Mouse (Mus musculus) forelimb bud, embryonic 11.5 days (tissue): Measurements from ENCODE around the gene Magohb.

Experiments
- DNase-seq: peaks from one replicate; pipeline ENCODE4 v3.0.0-alpha.2; 2012; ENCODE audit warnings: low read depth, low spot score

Magohb gene

GRCm38 (mm10) chr6:131262778-131263177 lies 30.3 kb downstream of the Magohb start:
- no peak for DNase-seq

- no peak for DNase-seq
Observed at GRCm38 (mm10) chr6:131262009-131262408, 31.0 kb downstream of the Magohb start.

- no peak for DNase-seq
Observed at GRCm38 (mm10) chr6:131247206-131247605, 45.8 kb downstream of the Magohb start, which contains the start of gene Klra2. TSS of gene Klra2 (minus strand) at chr6:131247362.

- DNase-seq, result no peak
Observed at GRCm38 (mm10) chr6:131245081-131245480, 48.0 kb downstream of the Magohb start.
